Mouse (Mus musculus) liver, adult 2 months (tissue): ENCODE measurements around the gene Capsl.

Source experiments
- CTCF ChIP-seq: fragments of 200-500 bp; IDR thresholded peaks from 2 replicates; pipeline ENCODE4 v1.5.1; 2011; ENCODE audit warnings: low read depth, low read length, control low read depth
- POLR2A ChIP-seq: fragments of 200-500 bp; IDR thresholded peaks from 2 replicates; pipeline ENCODE4 v1.6.1; 2011; ENCODE audit warnings: low read length, control low read depth; ENCODE audit not compliant: insufficient read depth; ENCODE audit errors: extremely low read depth

DNA sequence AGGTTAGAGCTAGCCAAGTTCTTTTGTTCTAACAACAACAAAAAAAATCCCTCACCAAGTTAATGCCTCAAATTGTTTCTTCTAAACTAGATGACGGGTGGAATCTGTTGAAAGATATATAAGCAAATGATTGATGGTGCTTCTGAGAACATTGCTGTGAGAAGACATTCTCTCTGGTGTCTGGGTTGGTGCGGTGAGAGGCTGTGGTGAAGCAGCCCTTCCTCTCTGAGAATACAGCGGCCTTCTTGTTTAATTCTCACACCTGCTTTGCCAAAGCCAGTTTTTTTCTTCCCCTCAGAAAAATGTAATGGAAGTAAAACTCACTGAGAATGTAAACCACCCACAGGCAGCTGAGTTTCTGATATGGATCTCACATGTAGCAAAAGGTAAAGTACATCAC is 36.3 kb downstream of the Capsl start:
- TF ChIP-seq POLR2A (no peak), CTCF (no peak)
